Mouse (Mus musculus) brain, adult 2 months (tissue): ENCODE measurements around the gene Lnx2.
A peak's percentile ranks its signal among the peaks of the same experiment; 100 is the strongest.

Experiments
- DNase-seq: peaks from one replicate; pipeline ENCODE4 v3.0.0; 2011; ENCODE audit warnings: low read depth, low spot score

Gene Lnx2

GRCm38 (mm10) chr5:147018761-147019160, 57.6 kb downstream of the Lnx2 start:
- no peak for DNase-seq

GRCm38 (mm10) chr5:147017526-147017925, 58.9 kb downstream of the Lnx2 start:
- DNase-seq = no peak

- DNase-seq = no peak
Observed at GRCm38 (mm10) chr5:147016622-147017021, 59.8 kb downstream of the Lnx2 start.

- DNase-seq = no peak
Observed at GRCm38 (mm10) chr5:147015191-147015590, 61.2 kb downstream of the Lnx2 start.

- DNase-seq = peak; percentile 22
Observed at GRCm38 (mm10) chr5:147013845-147014244, 62.5 kb downstream of the Lnx2 start.

- no peak for DNase-seq
Observed at GRCm38 (mm10) chr5:147011333-147011732, 65.1 kb downstream of the Lnx2 start.

- DNase-seq = no peak
Observed at GRCm38 (mm10) chr5:147003303-147003702, 73.1 kb downstream of the Lnx2 start.

- no peak for DNase-seq
Observed at GRCm38 (mm10) chr5:147001312-147001711, 75.1 kb downstream of the Lnx2 start.

- no peak for DNase-seq
Observed at GRCm38 (mm10) chr5:146998802-146999201, 77.6 kb downstream of the Lnx2 start.

GRCm38 (mm10) chr5:146996812-146997211, 79.6 kb downstream of the Lnx2 start:
- DNase-seq = no peak

GRCm38 (mm10) chr5:146994973-146995372, 81.4 kb downstream of the Lnx2 start:
- no peak for DNase-seq

- DNase-seq = no peak
Observed at GRCm38 (mm10) chr5:146993509-146993908, 82.9 kb downstream of the Lnx2 start.

GRCm38 (mm10) chr5:146989051-146989450, 87.3 kb downstream of the Lnx2 start:
- DNase-seq = no peak

- DNase-seq = peak; percentile 50
Observed at GRCm38 (mm10) chr5:146987588-146987987, 88.8 kb downstream of the Lnx2 start.

GRCm38 (mm10) chr5:146985725-146986433, 90.5 kb downstream of the Lnx2 start:
- DNase-seq = peak; percentile 29

GRCm38 (mm10) chr5:146983216-146983615, 93.2 kb downstream of the Lnx2 start:
- peak; percentile 77 for DNase-seq

GRCm38 (mm10) chr5:146981376-146981775, 95.0 kb downstream of the Lnx2 start:
- DNase-seq = no peak

GRCm38 (mm10) chr5:146974781-146975123, 101.6 kb downstream of the Lnx2 start:
- DNase-seq = peak; percentile 67

GRCm38 (mm10) chr5:146973858-146974780, 102.3 kb downstream of the Lnx2 start:
- DNase-seq = no peak

GRCm38 (mm10) chr5:146973353-146973752, 103.0 kb downstream of the Lnx2 start:
- no peak for DNase-seq

GRCm38 (mm10) chr5:146971776-146972561, 104.4 kb downstream of the Lnx2 start:
- no peak for DNase-seq
